Mouse (Mus musculus): ENCODE results near the gene Nfyb.

Nfyb gene

DNA sequence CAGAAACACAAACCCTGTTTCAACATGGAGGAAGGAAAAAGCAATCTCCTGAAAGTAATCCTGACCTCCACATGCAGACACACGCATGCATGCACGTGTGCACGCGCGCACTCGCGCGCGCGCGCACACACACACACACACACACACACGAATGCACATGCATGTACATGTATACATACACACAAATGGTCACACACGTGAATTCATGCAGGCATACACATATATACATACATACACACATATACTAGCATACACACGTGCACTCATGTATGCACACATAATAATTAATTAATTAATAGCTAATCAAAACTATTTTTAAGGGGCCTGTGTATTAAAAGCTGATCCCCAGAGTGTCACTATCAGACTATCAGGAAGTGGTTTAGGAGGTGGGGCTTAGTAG lies 15.9 kb upstream of the Nfyb start:
- in situ Hi-C loops (cut with MboI; ENCODE audit: low sequenced_read_pairs) = no loop called here

DNA sequence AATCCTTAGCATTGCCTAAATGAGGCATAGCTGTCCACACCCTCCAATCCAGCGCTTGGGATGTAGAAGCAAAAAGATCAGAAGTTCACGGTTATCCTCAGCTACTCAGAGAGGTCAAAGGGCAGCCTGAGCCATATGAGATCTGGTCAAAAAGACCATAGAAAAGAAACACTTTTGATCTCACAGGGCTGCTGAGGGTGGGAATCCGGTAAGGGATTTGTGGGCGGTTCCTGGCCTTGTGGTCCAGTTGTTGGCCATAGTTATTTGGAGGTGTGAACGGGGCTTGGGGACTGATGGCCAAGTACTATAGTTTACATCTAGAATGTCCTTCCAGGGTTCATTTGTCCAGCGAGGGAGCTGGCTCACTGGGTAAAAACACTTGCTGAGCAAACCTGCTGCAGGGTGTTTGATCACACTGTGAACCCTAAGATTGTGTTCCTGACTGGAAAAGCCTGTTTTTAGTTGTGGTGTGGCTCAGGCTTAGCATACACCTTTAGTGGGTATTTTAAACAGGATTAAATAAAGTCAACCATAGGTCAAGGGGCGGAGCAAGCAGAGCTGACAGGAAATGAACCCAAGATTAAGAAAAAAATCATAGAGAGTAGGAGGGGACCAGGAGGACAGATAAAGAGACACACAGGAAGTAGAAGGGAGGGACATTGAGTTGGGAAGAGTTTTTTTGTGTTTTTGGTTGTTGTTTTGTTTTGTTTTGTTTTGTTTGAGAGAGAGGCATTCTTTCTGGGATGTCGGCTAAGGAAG lies 15.0 kb upstream of the Nfyb start:
- in situ Hi-C loops (cut with MboI; ENCODE audit: low sequenced_read_pairs) = no loop called here

DNA sequence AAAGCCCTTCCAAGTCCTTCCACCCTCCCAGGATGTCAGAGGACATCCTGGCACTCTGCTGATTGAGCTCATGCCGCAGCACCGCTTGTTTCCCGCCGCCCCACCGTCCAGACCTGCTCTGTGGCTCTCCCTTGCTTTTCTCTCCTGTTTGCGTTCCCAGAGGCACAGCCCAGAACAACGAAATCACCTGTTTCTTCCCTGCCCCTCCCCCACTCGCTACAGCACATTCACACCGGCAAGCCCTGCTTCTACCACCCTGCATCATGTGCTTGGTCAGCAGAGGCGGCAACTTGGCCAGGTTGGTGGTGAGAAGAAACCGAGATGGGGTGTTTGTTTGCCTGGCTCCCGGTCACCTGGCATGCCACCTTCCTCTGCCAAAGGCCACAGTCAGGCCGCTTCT lies 13.9 kb upstream of the Nfyb start:
- in situ Hi-C loops (cut with MboI; ENCODE audit: low sequenced_read_pairs) = no loop called here

DNA sequence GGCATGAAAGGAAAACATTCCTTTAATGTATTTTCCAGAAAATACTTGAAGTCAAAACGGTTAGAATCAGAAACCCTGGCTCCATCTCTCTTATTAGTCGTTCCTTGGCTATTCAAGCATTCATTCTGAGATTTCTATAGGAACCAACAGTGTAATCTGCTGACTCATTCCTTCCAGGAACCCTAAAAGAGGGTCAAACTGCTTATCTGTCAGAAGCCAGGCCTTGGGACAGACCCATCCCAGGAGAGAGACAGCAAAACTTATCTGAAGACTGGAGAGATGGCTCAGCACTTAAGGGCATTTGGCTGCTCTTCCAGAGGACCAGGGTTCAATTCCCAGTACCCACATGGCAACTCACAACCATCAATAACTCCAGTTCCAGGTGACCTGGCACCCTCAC lies 13.1 kb upstream of the Nfyb start:
- in situ Hi-C loops (cut with MboI; ENCODE audit: low sequenced_read_pairs) = no loop called here

DNA sequence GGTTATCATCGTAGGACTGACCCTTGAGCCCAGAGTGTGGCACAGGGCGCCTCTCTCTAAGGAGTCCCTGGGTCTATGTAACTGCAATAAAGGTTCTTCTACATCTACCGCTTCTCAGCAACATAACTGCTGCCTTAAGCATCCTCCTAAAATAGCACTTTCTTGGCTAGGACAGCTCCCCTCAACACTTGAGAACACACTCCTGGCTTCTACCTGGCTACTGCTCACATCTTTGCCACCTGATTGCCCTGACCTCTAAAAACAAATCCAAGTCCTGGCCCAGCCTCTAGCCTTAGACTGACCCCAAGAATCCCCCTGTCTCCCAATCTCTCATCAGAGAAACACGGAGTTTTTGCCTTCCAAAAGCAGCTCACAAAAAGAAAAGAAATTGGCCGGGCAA lies 10.9 kb upstream of the Nfyb start:
- in situ Hi-C loops (cut with MboI; ENCODE audit: low sequenced_read_pairs) = no loop called here

DNA sequence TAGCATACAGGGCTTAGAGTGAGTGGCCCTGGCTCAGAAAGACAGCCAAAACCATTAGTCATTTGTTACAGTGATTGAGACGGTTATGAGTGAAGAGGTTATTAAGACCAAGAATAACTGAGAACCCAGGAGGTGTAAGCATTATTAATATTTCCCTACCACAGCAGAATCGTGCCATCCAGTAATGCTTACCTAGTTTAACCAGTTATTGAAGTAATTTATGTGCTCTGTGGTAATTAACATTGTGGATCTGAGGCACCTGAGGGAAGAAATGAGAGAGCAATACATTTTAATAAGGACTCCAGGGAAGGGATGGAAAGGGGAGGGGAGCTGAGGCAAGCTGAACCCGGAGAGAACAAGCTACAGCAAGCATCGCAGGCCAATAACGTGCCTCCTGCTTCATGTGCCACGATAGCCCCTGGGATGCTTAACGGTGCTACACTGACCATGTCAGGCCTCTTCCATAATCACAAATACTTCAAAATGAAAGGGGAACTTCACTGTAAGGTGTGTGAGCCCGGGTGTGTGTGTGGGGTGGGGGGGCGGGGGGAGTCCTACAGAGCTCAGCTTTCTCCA lies 7.7 kb upstream of the Nfyb start:
- in situ Hi-C loops (cut with MboI; ENCODE audit: low sequenced_read_pairs) = no loop called here

DNA sequence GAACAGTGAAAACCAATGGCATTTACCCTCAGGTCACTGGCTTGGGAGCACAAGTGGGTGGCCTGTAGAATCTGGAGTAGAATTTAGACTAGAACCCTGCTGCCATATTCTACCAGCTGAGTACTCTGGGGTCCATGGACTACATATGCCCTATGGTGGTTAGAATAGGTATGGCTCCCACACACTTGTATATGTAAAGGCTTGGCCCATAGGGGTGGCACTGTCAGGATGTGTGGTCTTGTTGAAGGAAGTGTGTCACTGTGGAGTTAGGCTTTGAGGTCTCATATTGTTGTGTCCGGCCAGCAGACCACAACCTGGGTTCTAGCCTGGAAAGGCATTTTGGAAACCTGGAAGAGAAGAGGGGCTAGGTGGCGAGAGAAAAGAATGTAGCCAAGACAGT lies 6.8 kb upstream of the Nfyb start:
- in situ Hi-C loops (cut with MboI; ENCODE audit: low sequenced_read_pairs) = no loop called here

DNA sequence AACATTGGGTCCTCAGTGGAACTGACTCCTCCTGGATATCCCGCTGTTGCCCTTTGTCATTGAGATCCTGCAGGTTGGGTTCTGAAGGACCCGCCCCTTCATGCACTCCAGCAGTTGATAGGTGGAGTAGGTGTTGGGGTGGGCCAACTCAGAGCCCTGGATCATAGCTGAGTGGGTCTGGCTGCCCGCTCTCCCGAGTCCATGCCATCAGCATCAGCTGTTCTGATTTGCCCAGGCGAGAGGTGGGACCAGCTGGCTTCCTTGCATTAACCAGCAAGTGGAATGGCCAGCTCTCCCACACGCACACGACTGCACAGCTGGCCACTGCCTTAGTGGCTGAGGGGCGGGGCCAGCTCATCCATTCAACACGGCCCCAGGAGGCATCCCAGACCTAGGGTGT lies 5.0 kb upstream of the Nfyb start:
- in situ Hi-C loops (cut with MboI; ENCODE audit: low sequenced_read_pairs) = no loop called here

DNA sequence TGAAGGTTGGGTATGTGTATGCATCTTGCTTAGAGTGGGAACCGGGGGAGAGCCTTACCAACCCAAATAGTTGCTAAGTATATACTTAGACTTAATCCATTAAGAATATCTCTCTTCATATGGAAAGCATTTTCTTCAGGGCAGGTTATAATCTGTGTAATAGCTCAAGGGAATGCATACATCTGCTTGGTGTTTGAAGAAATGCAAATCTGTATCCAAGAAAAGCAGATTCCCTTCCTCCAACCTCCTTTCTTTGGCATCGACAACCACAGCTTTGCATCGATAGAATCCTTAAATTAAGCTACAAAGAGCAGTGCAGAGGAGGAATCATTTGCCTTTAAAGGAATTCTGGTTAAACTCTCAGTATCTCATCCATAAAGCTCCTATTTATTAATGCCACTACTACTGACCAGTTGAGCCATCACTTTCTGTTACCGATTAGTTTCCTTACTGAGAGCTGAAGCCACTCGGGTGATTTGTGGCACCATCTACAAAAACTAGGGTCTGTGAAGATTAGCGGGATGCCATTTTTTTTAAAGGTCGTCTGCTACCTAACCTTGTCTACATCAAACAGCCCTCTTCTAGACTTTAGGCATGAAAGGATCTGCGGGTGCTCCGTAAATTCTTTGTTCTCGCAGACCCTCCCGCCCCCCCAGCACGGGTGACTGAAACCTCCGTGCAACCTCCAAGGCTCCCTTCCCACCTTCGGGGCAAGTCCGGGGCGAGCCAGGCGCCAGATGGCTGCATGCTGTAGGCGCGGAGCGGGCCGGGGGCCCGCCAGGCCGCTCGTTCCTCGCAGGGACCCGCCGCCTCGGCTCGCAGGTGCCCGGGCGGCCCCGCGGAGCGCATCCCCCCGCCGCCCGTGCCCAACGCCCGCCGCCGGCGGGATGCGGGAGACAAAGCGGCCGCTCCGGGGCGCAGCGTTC lies 925 bp downstream of the Nfyb start:
- in situ Hi-C loops (cut with MboI; ENCODE audit: low sequenced_read_pairs) = no loop called here

DNA sequence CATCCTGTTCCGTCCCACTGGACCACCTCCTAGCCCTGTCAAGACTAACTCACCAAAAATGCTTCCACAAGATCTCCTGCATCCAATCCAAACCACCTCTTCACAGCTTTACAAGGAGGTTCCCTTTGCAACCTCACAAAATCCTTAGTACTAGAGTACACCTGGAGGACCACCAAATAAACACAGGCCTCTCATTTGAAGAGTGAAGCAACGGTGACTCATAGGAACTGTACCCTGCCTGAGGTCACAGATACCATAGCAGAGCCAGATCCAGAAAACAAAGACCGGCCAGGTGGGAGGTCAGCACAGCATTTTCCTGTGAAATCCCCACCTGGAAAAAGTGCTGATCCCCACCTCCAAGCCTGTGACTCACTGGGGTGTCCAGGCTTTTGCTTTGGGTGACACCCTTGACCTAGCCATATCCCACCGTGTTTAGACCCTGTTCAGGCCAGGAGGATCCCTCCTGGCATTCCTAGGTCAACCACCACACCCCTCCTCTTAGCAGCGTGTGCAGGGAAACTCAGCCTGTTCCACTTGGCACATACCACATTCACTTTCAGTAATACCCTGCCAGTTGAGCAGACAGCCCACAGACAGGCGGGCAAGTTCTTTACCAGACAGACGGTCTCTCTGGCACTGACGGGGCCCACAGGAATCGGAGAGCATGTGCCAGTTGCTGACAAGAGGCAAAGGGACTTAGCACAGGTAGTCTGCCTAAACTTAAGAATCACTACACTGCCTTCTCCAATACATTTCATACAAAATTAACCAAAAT lies 2.7 kb downstream of the Nfyb start:
- in situ Hi-C loops (cut with MboI; ENCODE audit: low sequenced_read_pairs) = no loop called here

DNA sequence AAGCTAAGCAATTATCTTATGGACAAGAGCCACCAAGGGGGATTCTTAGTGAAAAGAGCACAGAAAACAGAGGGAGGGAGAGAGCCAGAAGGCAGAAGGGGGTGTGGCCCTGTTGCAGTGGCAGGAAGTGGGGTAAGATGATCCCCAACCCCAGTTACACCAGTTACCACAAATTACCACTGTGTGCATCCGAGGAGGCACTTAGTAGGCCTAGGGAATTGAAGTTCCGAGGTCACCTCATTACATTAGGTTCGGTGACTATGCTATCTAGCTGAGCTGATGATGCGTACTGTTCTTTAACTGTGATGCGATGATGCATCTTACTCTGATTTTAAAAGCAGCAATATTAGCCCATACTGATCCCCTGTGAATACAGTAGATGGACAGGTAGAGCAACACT lies 4.2 kb downstream of the Nfyb start:
- in situ Hi-C loops (cut with MboI; ENCODE audit: low sequenced_read_pairs) = no loop called here

DNA sequence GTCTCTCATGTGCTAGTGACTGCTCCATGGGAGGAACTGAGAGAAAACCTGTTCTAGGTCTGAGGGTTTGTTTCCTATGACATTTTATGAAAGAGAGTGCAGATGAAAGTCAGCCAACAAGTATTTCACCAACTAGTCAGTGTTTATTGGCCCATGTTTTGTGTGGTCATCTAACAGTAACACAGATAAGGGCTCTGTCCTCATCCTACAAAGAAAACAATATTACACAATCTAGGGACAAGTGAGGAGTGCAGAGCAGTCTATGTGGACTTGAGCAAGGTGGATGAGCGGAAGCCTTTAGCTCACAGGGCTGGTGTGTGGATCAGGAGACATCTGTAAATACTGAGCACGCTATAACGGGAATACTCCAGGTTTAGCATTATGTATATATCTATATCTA lies 5.1 kb downstream of the Nfyb start:
- in situ Hi-C loops (cut with MboI; ENCODE audit: low sequenced_read_pairs) = no loop called here

DNA sequence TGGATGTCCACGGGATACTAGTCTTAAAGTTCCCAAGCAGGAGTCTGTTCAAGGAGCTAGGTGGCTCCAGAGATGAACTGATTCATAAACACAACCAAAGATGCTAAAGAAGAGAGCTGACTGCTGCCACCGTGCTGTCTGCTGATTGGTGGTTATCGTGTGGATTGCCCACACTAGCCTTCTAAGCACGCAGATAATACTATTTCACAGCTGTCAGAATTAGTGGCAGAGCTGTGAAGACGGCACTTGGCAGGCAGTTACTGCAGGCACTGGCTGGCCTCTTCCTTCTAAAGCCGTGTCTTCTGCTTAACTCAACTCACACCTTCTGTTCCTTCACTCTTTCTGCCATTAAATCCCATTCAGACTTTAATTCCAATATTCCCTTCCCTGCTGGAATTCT lies 5.6 kb downstream of the Nfyb start:
- in situ Hi-C loops (cut with MboI; ENCODE audit: low sequenced_read_pairs) = no loop called here

DNA sequence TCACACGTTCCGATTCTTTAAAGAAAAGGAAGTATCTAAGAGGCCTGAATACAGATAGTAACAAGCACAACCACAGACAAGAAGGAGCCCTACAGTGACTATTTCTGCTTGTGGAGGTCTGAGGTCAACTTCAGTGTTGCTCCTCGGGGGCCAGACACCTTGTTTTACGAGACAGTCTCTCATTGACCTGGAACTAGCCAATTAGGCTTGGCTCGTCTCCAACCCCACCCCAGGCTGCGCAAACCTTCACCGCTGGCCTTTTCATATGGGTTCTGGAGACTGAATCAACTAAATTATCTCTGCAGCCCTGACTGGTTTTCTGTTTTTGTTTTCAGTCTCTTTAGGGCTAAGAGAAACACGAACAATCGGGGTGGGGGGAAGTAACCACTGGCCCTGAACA lies 6.6 kb downstream of the Nfyb start:
- in situ Hi-C loops (cut with MboI; ENCODE audit: low sequenced_read_pairs) = no loop called here

DNA sequence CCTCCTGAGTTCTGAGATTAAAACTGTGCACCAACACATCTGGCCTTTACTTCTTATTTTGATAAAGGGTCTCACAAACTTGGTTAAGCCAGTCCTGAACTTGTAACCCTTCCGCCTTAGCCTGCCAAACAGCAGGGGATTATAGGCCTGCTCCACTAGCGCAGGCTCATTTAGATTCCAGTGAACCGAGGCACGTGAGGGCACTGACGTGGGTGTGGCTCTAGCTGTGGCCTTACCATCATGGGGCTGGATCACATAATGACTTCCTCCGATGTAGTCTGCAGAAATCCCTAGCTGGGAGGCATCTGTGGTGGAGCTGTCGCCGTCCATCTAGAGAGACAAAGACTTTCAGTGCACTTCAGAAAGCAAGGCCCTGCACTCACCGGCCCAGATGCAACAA lies 7.5 kb downstream of the Nfyb start:
- in situ Hi-C loops (cut with MboI; ENCODE audit: low sequenced_read_pairs) = no loop called here

DNA sequence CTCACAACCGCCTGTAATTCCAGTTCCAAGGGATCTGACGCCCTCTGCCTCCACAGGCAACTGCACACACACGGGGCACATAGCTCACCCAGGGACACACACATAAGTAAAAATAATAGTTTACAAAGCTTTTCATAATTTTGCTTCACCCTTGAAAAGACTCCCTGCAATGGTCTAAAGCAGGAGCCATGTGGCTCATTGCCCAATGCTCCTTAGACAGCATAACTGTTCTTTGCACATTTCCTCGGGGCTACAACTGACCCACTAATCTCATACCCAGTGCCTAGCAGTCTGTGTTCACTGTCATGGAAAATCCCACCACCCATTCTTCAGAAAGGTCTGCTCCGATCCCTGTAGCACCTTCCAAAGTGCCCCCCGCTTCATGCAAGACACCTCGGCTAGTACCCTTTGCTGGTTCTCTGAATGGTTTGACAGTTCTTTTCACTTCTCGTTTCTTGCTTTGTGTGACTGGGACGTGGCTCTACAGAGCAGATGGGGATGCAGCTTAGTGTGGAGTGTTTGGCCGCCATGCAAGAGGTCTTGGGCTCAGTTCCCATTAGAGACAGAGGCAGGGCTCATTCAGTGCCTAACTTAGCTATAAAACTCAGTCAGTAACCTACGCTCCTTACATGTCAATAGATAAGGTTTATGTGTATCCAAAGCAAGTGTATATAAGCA lies 8.6 kb downstream of the Nfyb start:
- in situ Hi-C loops (cut with MboI; ENCODE audit: low sequenced_read_pairs) = no loop called here

DNA sequence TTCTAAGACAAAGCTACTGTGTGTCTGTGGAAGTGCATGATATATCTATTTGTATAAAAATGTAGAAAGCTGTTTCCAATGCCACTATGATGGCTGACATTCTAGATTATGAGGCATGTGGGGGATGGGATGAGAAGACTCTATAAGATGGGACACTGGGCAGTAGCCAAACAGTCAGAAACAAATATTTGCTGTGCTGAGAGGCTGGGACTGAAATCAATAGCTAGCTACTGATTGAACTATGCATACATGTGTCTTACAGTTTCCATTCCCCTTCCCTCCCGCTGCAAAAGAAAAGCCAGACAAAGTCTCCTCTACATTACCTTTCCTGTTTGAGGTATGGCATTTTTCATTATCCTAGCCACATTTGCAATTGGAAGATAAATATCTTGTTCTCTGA lies 9.3 kb downstream of the Nfyb start:
- in situ Hi-C loops (cut with MboI; ENCODE audit: low sequenced_read_pairs) = no loop called here

DNA sequence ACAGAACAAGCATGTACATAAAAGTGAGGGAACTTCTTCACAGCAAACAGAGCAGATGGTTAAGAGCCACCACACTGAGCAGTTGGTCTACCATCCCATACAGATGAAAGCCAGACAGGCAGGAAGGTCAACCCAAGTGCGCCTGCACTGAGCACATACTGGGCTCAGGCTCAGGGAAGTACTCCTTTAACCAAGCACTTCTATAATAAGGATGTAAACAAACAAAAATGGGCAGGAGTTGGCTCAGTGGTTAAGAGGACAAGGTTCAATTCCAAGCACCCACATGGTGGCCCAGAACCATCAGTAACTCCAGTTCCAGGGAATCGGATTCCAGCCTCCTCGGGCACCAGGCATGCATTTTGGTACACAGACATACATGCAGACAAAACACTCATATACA lies 11.0 kb downstream of the Nfyb start:
- in situ Hi-C loops (cut with MboI; ENCODE audit: low sequenced_read_pairs) = no loop called here

DNA sequence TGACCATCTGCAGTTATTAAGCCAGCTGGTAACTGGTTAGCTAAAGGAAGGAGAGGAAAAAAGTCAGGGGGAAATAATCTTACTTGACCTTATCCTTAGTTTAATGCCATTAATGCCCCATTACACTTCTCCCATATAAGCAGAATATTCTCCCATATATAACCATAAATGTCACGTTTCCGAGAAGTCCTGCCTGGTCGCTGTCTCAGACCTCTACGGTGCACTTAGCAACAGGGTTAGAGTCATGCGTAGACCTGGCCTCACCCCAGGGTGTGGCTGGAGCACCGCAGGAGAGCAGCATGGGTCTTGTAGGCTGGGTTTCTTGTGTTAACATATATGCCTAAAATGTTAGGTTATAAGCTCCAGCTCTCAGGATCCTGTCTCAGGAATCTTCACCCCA lies 13.2 kb downstream of the Nfyb start:
- in situ Hi-C loops (cut with MboI; ENCODE audit: low sequenced_read_pairs) = no loop called here

DNA sequence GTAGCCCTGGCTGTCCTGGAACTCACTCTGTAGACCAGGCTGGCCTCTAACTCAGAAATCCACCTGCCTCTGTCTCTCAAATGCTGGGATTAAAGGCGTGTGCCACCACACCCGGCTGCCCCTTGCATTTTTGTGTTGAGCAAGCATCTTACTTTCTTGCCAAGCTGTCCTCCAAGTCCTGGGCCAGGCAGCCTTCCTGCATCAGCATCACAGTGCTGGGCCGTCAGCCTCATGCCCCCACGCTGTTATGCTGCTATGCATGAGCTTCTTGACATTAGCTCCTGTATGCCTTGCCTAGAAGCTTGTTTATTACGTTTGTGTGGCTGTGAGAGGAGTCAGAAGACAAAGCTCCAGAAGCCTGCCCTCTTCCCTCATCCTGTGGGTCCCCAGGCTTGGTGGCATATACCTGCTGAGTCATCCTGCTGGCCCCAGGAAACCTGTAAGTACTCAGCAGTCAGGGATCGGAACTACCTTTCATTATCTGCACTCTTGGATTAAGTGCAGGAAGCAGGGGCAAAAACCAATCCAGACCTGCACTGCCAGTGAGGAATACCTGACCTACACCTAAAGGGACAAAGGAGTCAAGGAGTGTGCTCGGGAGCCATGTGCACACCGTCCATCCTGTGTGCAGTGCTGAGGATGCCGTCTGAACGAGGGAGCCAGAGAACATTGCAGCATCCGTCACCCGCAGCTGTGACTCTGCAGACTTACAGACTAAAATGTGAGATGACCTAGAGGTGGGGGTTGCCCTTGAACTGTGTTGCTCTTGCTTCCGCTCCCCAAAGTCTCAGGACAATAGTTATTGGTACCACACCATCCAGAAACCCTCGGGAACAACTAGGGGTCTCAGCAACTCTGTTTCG lies 16.7 kb downstream of the Nfyb start:
- in situ Hi-C loops (cut with MboI; ENCODE audit: low sequenced_read_pairs) = no loop called here

Measured in CH12F3 (cell line).